Mouse (Mus musculus) ES-E14 (cell line): ENCODE measurements at regions not wholly inside any gene's neighbourhood (a gene's known extent, or its start where the extent isn't known, plus 50 kb on each side); places are given as distances from the start of the nearest gene placed in this dataset.

Experiments
- DNase-seq: peaks from one replicate; pipeline ENCODE4 v3.0.0-alpha.2; 2013; ENCODE audit warnings: low read depth, low spot score
- H3K27ac ChIP-seq: 2 replicates; pipeline ENCODE4 v1.5.1; 2012; ENCODE audit warnings: low read depth, mild to moderate bottlenecking, low read length, moderate library complexity, mixed read lengths; ENCODE audit not compliant: poor library complexity, insufficient read depth, severe bottlenecking
- H3K36me3 ChIP-seq: 2 replicates; pipeline ENCODE4 v1.6.1; 2012; ENCODE audit warnings: mild to moderate bottlenecking, low read length, moderate library complexity, mixed read lengths; ENCODE audit not compliant: control insufficient read depth, poor library complexity, insufficient read depth, severe bottlenecking
- H3K4me1 ChIP-seq, 2 experiments: fragments of 150-350 bp in 1 of 2; sonication (generic) in 1 of 2; 2 replicates each; pipeline ENCODE4 v1.6.1; 2012; ENCODE audit warnings: low read length in 2 of 2, mild to moderate bottlenecking in 1 of 2, mixed read lengths in 1 of 2; ENCODE audit not compliant: control insufficient read depth in 2 of 2, insufficient read depth in 2 of 2, poor library complexity in 1 of 2
- H3K4me3 ChIP-seq, 2 experiments: fragments of 150-350 bp in 1 of 2; sonication (generic) in 1 of 2; 2 replicates each; pipeline ENCODE4 v1.5.1; 2012; ENCODE audit warnings: low read length in 2 of 2, low read depth in 1 of 2, mild to moderate bottlenecking in 1 of 2, mixed read lengths in 1 of 2; ENCODE audit not compliant: insufficient read depth in 1 of 2, poor library complexity in 1 of 2, severe bottlenecking in 1 of 2
- H3K9ac ChIP-seq: 2 replicates; pipeline ENCODE4 v1.6.1; 2012; ENCODE audit warnings: low read depth, mild to moderate bottlenecking, low read length, mixed read lengths; ENCODE audit not compliant: poor library complexity, insufficient read depth, severe bottlenecking
- H3K9me3 ChIP-seq: fragments of 150-350 bp; sonication (generic); 2 replicates; pipeline ENCODE4 v1.6.1; 2012; ENCODE audit warnings: low read depth, mild to moderate bottlenecking, low read length; ENCODE audit not compliant: control insufficient read depth, insufficient read depth
- CHD2 ChIP-seq: IDR thresholded peaks from 2 replicates; pipeline ENCODE4 v1.6.1; 2014; ENCODE audit warnings: mild to moderate bottlenecking, low read depth, low read length, inconsistent platforms
- HCFC1 ChIP-seq: IDR thresholded peaks from 2 replicates; pipeline ENCODE4 v1.6.1; 2012; ENCODE audit warnings: low read length, inconsistent platforms, borderline replicate concordance; ENCODE audit not compliant: insufficient read depth
- MAFK ChIP-seq: IDR thresholded peaks from 2 replicates; pipeline ENCODE4 v1.6.1; 2014; ENCODE audit warnings: mild to moderate bottlenecking, low read depth, low read length, inconsistent platforms; ENCODE audit not compliant: insufficient read depth
- ZC3H11A ChIP-seq: IDR thresholded peaks from 2 replicates; pipeline ENCODE4 v1.6.1; 2012; ENCODE audit warnings: low read depth, mild to moderate bottlenecking, inconsistent platforms, low read length, borderline replicate concordance
- ZNF384 ChIP-seq: IDR thresholded peaks from 2 replicates; pipeline ENCODE4 v1.6.1; 2012; ENCODE audit warnings: low read depth, low read length, inconsistent platforms
- in situ Hi-C, 2 experiments: fragments of 600-800 bp; cut with MboI; formaldehyde crosslinking; loops; one replicate each; pipeline ENCODE4 v1.15.1; 2025; ENCODE audit warnings: low sequenced_read_pairs in 2 of 2, inconsistent platforms in 1 of 2; ENCODE audit not compliant: unreplicated experiment in 2 of 2

- TF ChIP-seq ZNF384 = no peak
Measured at GRCm38 (mm10) chr9:41336801-41337200, 175.3 kb upstream of the Ubash3b start.

GRCm38 (mm10) chr9:41334462-41335241, 173.2 kb upstream of the Ubash3b start:
- H3K27ac ChIP-seq = no peak overlapping the region
- no peaks in the 10 kb centered on the region for H3K4me1 ChIP-seq
- TF ChIP-seq MAFK (no peak), ZC3H11A (no peak), HCFC1 (no peak), CHD2 (no peak), ZNF384 (no peak)
- no peak overlapping the region for H3K4me3 ChIP-seq
- no peak for DNase-seq
- H3K9ac ChIP-seq = no peak overlapping the region
- in situ Hi-C loops = no loop called here
- H3K36me3 ChIP-seq = no peaks in the 10 kb centered on the region
- no peaks in the 10 kb centered on the region for H3K9me3 ChIP-seq

More at GRCm38 (mm10) chr9:41336801-41337200, 175.3 kb upstream of the Ubash3b start:
- Histone ChIP-seq H3K27ac (no peak overlapping the region), H3K4me3 (no peak overlapping the region), H3K9ac (no peak overlapping the region), H3K36me3 (no peaks in the 10 kb centered on the region), H3K4me1 (no peaks in the 10 kb centered on the region), H3K9me3 (no peaks in the 10 kb centered on the region)
- DNase-seq = no peak
- in situ Hi-C loops = no loop called here

- no peaks in the 10 kb centered on the region for H3K9me3 ChIP-seq
- DNase-seq = no peak
- H3K9ac ChIP-seq = no peak overlapping the region
- in situ Hi-C loops = no loop called here
- no peaks in the 10 kb centered on the region for H3K4me1 ChIP-seq
- no peaks in the 10 kb centered on the region for H3K36me3 ChIP-seq
- no peak for TF ChIP-seq ZC3H11A
- no peak overlapping the region for H3K27ac ChIP-seq
- H3K4me3 ChIP-seq = no peak overlapping the region
Measured at GRCm38 (mm10) chr9:41333526-41333925, 172.0 kb upstream of the Ubash3b start.

- TF ChIP-seq CHD2 (no peak), HCFC1 (no peak), MAFK (no peak), ZC3H11A (no peak), ZNF384 (no peak)
- H3K36me3 ChIP-seq = no peaks in the 10 kb centered on the region
- H3K4me1 ChIP-seq = no peaks in the 10 kb centered on the region
- H3K9me3 ChIP-seq = no peaks in the 10 kb centered on the region
- H3K27ac ChIP-seq = no peak overlapping the region
- H3K4me3 ChIP-seq = no peak overlapping the region
- no peak for DNase-seq
- in situ Hi-C loops = no loop called here
- no peak overlapping the region for H3K9ac ChIP-seq
Measured at GRCm38 (mm10) chr9:41328959-41329358, 167.5 kb upstream of the Ubash3b start.

- Histone ChIP-seq H3K36me3 (no peaks in the 10 kb centered on the region), H3K27ac (no peak overlapping the region), H3K4me3 (no peak overlapping the region), H3K9ac (no peak overlapping the region), H3K9me3 (no peaks in the 10 kb centered on the region), H3K4me1 (no peaks in the 10 kb centered on the region)
- TF ChIP-seq ZNF384 (no peak), HCFC1 (no peak), CHD2 (no peak), ZC3H11A (no peak), MAFK (no peak)
- no peak for DNase-seq
- in situ Hi-C loops = no loop called here
Measured at GRCm38 (mm10) chr9:41328480-41328879, 167.0 kb upstream of the Ubash3b start.
